Mouse (Mus musculus) naive thymus-derived CD4-positive, alpha-beta T cell, adult 5 months (primary cell): ENCODE results near the gene Vps52. TPM values are rescaled to one million over a fixed set of nuclear protein-coding genes. Genes with fewer than 3 reads are reported as not detected.

Experiments
- polyA plus RNA-seq: library from polyadenylated mRNA; unstranded; fragments of 100-300 nt; shearing (Covaris generic); gene quantifications from one replicate; pipeline ENCODE4 v1.2.1, GENCODE M21; 2017

Gene Vps52
- polyA plus RNA-seq, result 53.7 TPM

GRCm38 (mm10) chr17:33955555-33956214, at the start of gene Vps52, which contains the start of gene Rps18:
Gene Vps52, plus strand, starts transcription at chr17:33955812.
Gene Rps18, minus strand, starts transcription at chr17:33956001.

DNA sequence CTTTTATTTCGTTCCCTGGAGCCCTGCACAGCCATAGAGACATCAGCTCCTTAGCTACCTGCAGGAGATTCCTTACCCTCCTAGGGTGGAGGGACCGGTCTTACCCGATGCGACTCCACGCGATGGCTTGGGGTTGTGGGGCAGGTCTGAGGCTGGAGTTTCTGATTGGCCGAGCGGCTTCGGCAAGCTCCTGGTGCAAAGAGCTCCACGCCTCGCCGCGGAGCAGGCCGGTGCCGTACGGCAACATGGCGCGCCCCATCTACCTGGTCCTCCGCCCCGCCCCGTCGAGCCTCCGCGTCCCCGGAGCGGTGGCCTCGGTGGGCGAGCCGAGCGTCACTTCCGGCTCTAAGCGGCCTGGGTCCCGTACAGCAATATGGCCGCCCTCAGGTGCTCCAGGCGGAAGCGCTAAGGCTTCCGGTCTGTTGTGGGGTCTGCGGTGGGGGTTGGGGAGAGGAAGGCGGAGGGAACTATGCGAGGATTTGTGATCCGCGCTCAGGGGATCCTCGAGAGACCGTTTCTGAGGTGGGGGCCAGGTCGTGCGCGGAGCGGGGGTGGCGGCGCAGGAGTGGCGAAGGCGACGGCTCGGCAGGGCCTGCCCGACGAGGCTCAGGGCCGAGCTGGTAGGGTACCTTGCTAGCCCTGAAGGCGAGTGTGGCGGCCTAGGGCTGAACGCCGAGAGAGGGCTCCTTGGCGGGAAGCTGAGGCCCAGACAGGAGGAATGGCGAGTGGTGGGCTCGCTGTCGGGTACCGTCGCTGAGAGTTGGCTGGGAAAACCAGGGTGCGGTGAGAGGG, 46.3 kb upstream of the Vps52 start, which contains the start of gene Daxx:
Gene Daxx, plus strand, starts transcription at position 338 of the 792 bp plus-strand sequence.

DNA sequence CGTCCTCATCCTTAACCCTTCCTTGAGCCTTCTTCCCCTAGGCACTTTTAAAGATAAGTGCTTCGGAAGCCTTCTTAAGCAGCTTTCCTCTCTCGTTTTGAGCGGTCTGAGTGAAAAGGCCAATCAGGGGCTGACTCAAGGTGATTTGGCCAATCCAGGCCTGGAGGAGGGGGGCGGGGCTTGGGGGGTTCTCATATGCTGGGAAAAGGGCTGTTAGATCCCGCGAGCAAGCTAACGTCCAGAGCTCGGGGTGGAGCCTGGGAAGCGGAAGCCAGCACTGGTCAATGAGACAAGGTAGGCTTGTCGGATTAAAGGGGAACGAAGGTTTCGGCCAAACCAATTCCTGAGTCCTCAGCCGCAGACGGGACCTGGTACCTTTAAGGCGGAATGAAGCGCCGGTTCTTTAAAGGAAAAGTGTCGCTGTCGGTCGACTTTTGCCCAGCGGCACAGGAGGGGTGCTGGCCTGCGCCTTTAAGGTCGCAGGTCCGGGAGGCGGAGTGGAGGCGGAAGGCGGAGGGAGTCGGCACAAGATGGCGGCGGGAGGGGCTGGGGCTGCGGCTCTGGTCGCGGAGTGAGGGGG, 39.9 kb upstream of the Vps52 start, which contains the start of the genes Tapbp and Zbtb22:
Gene Tapbp, plus strand, starts transcription at position 229 of the 580 bp plus-strand sequence.
Gene Zbtb22, plus strand, starts transcription at position 234 of the 580 bp plus-strand sequence.

DNA sequence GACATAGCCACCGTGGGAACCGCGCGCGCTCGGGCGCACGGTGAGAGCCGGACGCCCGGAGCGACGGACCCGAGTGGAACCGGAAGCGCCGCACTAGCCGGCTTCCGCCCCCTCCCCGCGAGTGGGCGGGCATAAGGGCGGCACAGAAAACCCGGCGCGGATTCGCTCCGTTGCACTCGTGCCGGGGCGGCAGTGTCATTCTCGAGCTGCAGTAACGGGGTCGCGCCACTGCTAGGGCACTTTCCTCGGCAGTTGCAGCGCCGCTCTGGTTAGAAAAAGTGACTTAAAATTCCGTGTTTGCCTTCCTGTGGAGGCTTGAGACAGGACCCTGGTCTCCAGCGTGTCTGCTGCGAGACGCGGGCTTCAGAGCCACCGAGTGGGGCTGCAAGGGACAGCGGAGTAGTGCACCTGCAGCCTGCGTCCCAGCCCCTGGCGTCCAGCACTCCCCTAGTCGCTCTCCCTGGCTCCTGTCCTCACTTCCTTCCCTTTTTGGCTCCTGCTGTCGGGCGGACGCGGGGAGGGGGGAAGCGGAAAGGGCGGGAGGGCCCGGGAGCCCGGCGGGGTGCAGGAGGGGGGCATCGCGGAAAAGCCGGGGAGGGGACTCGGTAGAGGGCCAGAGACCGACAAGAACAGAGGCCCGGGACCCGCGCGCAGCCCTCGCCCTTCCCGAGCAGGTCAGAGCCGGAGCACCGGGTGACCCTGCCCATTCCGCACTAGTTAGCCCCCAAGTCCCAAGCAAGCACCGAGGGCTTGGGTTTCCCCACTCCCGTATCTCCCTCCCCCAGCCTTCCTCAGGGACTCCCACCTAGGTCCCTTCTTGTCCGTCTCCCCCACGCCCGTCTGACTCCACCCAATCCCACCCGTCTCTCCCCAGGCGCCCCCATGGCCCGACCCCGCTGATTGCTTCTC, 26.0 kb upstream of the Vps52 start, which contains the start of gene Rgl2:
Gene Rgl2, plus strand, starts transcription at position 173 of the 909 bp plus-strand sequence.

GRCm38 (mm10) chr17:33940206-33940805, 15.3 kb upstream of the Vps52 start, which contains the start of the genes Pfdn6 and Wdr46:
Gene Pfdn6, minus strand, starts transcription at chr17:33940343.
Gene Wdr46, plus strand, starts transcription at chr17:33940660.

DNA sequence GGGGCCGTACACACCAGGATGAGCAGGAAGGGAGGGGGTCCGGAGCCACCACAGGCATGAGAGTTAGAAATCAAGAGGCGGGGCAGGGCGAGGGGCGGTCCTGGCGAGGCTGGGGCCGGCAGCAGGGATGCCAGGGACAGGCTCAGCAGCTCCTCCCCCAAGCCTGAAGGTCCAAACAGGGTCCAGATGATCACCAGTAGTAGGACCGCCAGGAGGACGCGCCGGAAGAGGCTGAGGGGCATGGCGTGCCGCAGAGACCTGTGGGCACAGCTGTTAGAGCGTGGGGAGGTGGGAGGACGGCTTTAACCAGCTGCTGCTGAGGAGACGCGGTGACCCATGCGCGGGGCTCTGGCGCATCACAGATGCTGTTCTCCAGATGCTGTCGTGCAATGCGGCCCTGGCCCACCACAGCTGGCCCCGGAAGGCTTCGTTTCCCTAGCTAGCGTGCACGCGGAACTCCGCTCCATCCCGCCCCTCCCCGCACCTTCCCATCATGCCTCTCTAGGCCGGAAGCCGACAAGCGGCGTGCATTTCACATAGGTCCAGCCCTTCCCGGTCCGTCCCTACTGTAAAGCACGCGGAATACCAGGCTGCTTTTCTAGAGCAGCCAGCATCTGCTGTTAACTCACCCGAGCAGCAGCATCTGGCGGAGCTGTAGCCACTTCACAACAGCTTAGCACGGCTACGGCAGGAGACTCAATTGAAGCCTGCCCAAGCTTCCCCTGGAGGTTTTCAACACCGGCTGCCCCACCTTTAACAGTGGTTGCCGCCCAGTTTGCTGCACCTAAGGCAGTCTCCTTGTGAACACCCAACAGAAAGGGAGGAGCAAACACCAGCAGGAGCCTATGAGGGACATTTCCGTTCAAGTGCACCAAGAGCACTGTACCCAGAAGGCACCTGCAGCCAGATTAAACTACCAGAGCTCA, 4.3 kb upstream of the Vps52 start, which contains the start of gene B3galt4:
Gene B3galt4, minus strand, starts transcription at position 468 of the 926 bp plus-strand sequence.

GRCm38 (mm10) chr17:34000150-34000537, 44.5 kb downstream of the Vps52 start, which contains the start of gene H2-K1:
Gene H2-K1, minus strand, starts transcription at chr17:34000347.

Other genes starting within 250 kb of the Vps52 start
- gene March2, start 237.1 kb upstream of the Vps52 start, polyA plus RNA-seq, result 90.7 TPM
- 330 TPM for gene Rab11b, start 195.3 kb upstream of the Vps52 start, polyA plus RNA-seq
- gene Angptl4, start 174.0 kb upstream of the Vps52 start, polyA plus RNA-seq, result 0.50 TPM
- gene Kank3, start 145.3 kb upstream of the Vps52 start, polyA plus RNA-seq, result 2.5 TPM
- 1,419 TPM for gene Rps28, start 131.2 kb upstream of the Vps52 start, polyA plus RNA-seq
- gene Ndufa7, start 131.2 kb upstream of the Vps52 start, polyA plus RNA-seq, result 194 TPM
- gene Cd320, start 112.7 kb upstream of the Vps52 start, polyA plus RNA-seq, result 13.0 TPM
- not detected for gene Gm7029, start 82.0 kb upstream of the Vps52 start, polyA plus RNA-seq
- 1.0 TPM for gene Kifc1, start 65.2 kb upstream of the Vps52 start, polyA plus RNA-seq
- gene Platr17, start 50.7 kb upstream of the Vps52 start, polyA plus RNA-seq, result 3.7 TPM
- 105 TPM for gene Daxx, start 46.4 kb upstream of the Vps52 start, polyA plus RNA-seq
- 322 TPM for gene Tapbp, start 39.9 kb upstream of the Vps52 start, polyA plus RNA-seq
- 17.5 TPM for gene Zbtb22, start 39.9 kb upstream of the Vps52 start, polyA plus RNA-seq
- 145 TPM for gene Rgl2, start 26.3 kb upstream of the Vps52 start, polyA plus RNA-seq
- gene Pfdn6, start 15.5 kb upstream of the Vps52 start, polyA plus RNA-seq, result 100 TPM
- 60.9 TPM for gene Wdr46, start 15.2 kb upstream of the Vps52 start, polyA plus RNA-seq
- gene B3galt4, start 4.3 kb upstream of the Vps52 start, polyA plus RNA-seq, result 27.2 TPM
- gene Rps18, start 189 bp downstream of the Vps52 start, polyA plus RNA-seq, result 3,154 TPM
- gene H2-K1, start 44.5 kb downstream of the Vps52 start, polyA plus RNA-seq, result 11,864 TPM
- 36.4 TPM for gene Ring1, start 68.9 kb downstream of the Vps52 start, polyA plus RNA-seq
- 306 TPM for gene H2-Ke6, start 72.2 kb downstream of the Vps52 start, polyA plus RNA-seq
- 136 TPM for gene Slc39a7, start 75.9 kb downstream of the Vps52 start, polyA plus RNA-seq
- gene Rxrb, start 76.0 kb downstream of the Vps52 start, polyA plus RNA-seq, result 128 TPM
- 4.4 TPM for gene Col11a2, start 83.6 kb downstream of the Vps52 start, polyA plus RNA-seq
- 5.4 TPM for gene H2-Oa, start 136.5 kb downstream of the Vps52 start, polyA plus RNA-seq
- 32.5 TPM for gene H2-DMa, start 163.7 kb downstream of the Vps52 start, polyA plus RNA-seq
- 299 TPM for gene Brd2, start 166.8 kb downstream of the Vps52 start, polyA plus RNA-seq
- 0.63 TPM for gene H2-DMb2, start 187.5 kb downstream of the Vps52 start, polyA plus RNA-seq
- 0.27 TPM for gene H2-DMb1, start 197.3 kb downstream of the Vps52 start, polyA plus RNA-seq
- 226 TPM for gene Tap1, start 231.7 kb downstream of the Vps52 start, polyA plus RNA-seq
- 228 TPM for gene Psmb9, start 232.0 kb downstream of the Vps52 start, polyA plus RNA-seq
- gene Psmb8, start 241.9 kb downstream of the Vps52 start, polyA plus RNA-seq, result 425 TPM
- 231 TPM for gene Tap2, start 247.7 kb downstream of the Vps52 start, polyA plus RNA-seq